Mouse (Mus musculus): ENCODE results near the gene Vamp1. TPM values are rescaled to one million over a fixed set of nuclear protein-coding genes. Genes with fewer than 3 reads are reported as not detected.

Gene Vamp1
- total RNA-seq, 2 experiments from 2014 or later: 42.5 to 44.0 TPM

- no peak for DNase-seq (ENCODE audit: low spot score in 2 of 2)
These were observed 68.9 kb downstream of the Vamp1 start for GRCm38 (mm10) chr6:125284250-125284649.

- DNase-seq (ENCODE audit: low spot score in 2 of 2): no peak
These were observed 69.4 kb downstream of the Vamp1 start for GRCm38 (mm10) chr6:125284751-125285150.

GRCm38 (mm10) chr6:125285890-125286289 is 70.5 kb downstream of the Vamp1 start, which contains the start of gene Tuba3a:
Tuba3a (minus strand) TSS chr6:125286042.
- DNase-seq (ENCODE audit: low spot score in 2 of 2): no peak

GRCm38 (mm10) chr6:125286944-125287343 is 71.6 kb downstream of the Vamp1 start:
- no peak for DNase-seq (ENCODE audit: low spot score in 2 of 2)

GRCm38 (mm10) chr6:125288730-125289129 is 73.4 kb downstream of the Vamp1 start:
- DNase-seq (ENCODE audit: low spot score in 2 of 2): no peak

- no peak for DNase-seq (ENCODE audit: low spot score in 2 of 2)
These were observed 76.0 kb downstream of the Vamp1 start for GRCm38 (mm10) chr6:125291329-125291728.

GRCm38 (mm10) chr6:125292256-125292655 is 76.9 kb downstream of the Vamp1 start:
- no peak for DNase-seq (ENCODE audit: low spot score in 2 of 2)

- no peak for DNase-seq (ENCODE audit: low spot score in 2 of 2)
These were observed 78.7 kb downstream of the Vamp1 start for GRCm38 (mm10) chr6:125294049-125294448.

Small RNAs within 50 kb of the gene (microRNA-seq; reads per million reads assigned to microRNA genes)
- gene Mir3098: 1.1 reads per million
- not detected for gene Mir8113

Other genes starting within 250 kb of the Vamp1 start
- 10 to 100 TPM in 1 of 2 experiments, 1 to 10 TPM in 1; 6.2 to 11.1 TPM for gene Pianp, start 218.9 kb upstream of the Vamp1 start, total RNA-seq (2021)
- gene Zfp384, start 206.4 kb upstream of the Vamp1 start, total RNA-seq (2021): 10 to 100 TPM; 60.6 to 67.6 TPM
- 100 to 1,000 TPM; 118 TPM for gene Ing4, start 175.8 kb upstream of the Vamp1 start, total RNA-seq (2021)
- gene Acrbp, start 165.9 kb upstream of the Vamp1 start, total RNA-seq (2021): 1 to 10 TPM; 7.3 to 8.0 TPM
- gene Lpar5, start 147.6 kb upstream of the Vamp1 start, total RNA-seq (2021): 1 to 10 TPM in 1 of 2 experiments, under 1 TPM in 1; 0.84 to 1.0 TPM
- 100 to 1,000 TPM; 227 to 264 TPM for gene Chd4, start 119.6 kb upstream of the Vamp1 start, total RNA-seq (2021)
- gene Nop2, start 83.6 kb upstream of the Vamp1 start, total RNA-seq (2021): 10 to 100 TPM; 36.5 to 36.8 TPM
- gene Iffo1, start 70.3 kb upstream of the Vamp1 start, total RNA-seq (2021): 10 to 100 TPM; 42.7 to 49.9 TPM
- gene Gapdh, start 49.1 kb upstream of the Vamp1 start, total RNA-seq (2021): 1,000 to 10,000 TPM; 1,146 to 1,218 TPM
- gene Ncapd2, start 23.9 kb upstream of the Vamp1 start, total RNA-seq (2021): 100 to 1,000 TPM in 1 of 2 experiments, 10 to 100 TPM in 1; 95.5 to 107 TPM
- 100 to 1,000 TPM; 155 to 168 TPM for gene Mrpl51, start 23.8 kb upstream of the Vamp1 start, total RNA-seq (2021)
- 10 to 100 TPM; 10.2 to 11.3 TPM for gene Tapbpl, start 16.3 kb downstream of the Vamp1 start, total RNA-seq (2021)
- gene Cd27, start 21.5 kb downstream of the Vamp1 start, total RNA-seq (2021): under 1 TPM; 0.36 to 0.68 TPM
- gene Tuba3a, start 70.5 kb downstream of the Vamp1 start, total RNA-seq (2021): not detected
- 10 to 100 TPM; 88.9 to 89.8 TPM for gene Ltbr, start 98.3 kb downstream of the Vamp1 start, total RNA-seq (2021)
- gene Scnn1a, start 105.1 kb downstream of the Vamp1 start, total RNA-seq (2021): 1 to 10 TPM; 1.7 to 4.5 TPM
- 100 to 1,000 TPM; 219 to 241 TPM for gene Tnfrsf1a, start 133.8 kb downstream of the Vamp1 start, total RNA-seq (2021)
- gene Plekhg6, start 165.2 kb downstream of the Vamp1 start, total RNA-seq (2021): under 1 TPM; 0.59 to 0.62 TPM

Data from adrenal gland, postnatal 4 days (tissue).